Mouse (Mus musculus): ENCODE measurements around the gene Zscan22.
"Not testable (repeated sequence)": the region's sequence is repeated elsewhere in the genome, so short reads cannot be mapped to it uniquely, and the experiment has no call there.

The Zscan22 gene

GRCm38 (mm10) chr7:12897655-12898410, at the start of gene Zscan22:
TSS of gene Zscan22 (plus strand) at chr7:12897815.
- peak; percentile 92 for DNase-seq (ENCODE audit: low read depth, low spot score)

GRCm38 (mm10) chr7:12874301-12874700, 23.3 kb upstream of the Zscan22 start:
- DNase-seq (ENCODE audit: low read depth, low spot score): no peak

- DNase-seq (ENCODE audit: low read depth, low spot score): no peak
These were observed 17.6 kb upstream of the Zscan22 start for GRCm38 (mm10) chr7:12880036-12880435.

GRCm38 (mm10) chr7:12880497-12880896, 17.1 kb upstream of the Zscan22 start:
- DNase-seq (ENCODE audit: low read depth, low spot score): not testable (repeated sequence)

- DNase-seq (ENCODE audit: low read depth, low spot score): peak; percentile 89
These were observed 16.5 kb upstream of the Zscan22 start, which contains the start of gene Zfp128 for GRCm38 (mm10) chr7:12880911-12881660. TSS of gene Zfp128 (plus strand) at chr7:12881177.

GRCm38 (mm10) chr7:12886563-12887266, 10.9 kb upstream of the Zscan22 start:
- DNase-seq (ENCODE audit: low read depth, low spot score): no peak

GRCm38 (mm10) chr7:12887585-12887984, 10.0 kb upstream of the Zscan22 start:
- DNase-seq (ENCODE audit: low read depth, low spot score): no peak

GRCm38 (mm10) chr7:12890928-12891327, 6.7 kb upstream of the Zscan22 start:
- DNase-seq (ENCODE audit: low read depth, low spot score): no peak

- no peak for DNase-seq (ENCODE audit: low read depth, low spot score)
These were observed 6.3 kb upstream of the Zscan22 start for GRCm38 (mm10) chr7:12891334-12891733.

- no peak for DNase-seq (ENCODE audit: low read depth, low spot score)
These were observed 3.9 kb downstream of the Zscan22 start for GRCm38 (mm10) chr7:12901517-12901916.

GRCm38 (mm10) chr7:12903623-12904022, 6.0 kb downstream of the Zscan22 start:
- DNase-seq (ENCODE audit: low read depth, low spot score): no peak

DNA sequence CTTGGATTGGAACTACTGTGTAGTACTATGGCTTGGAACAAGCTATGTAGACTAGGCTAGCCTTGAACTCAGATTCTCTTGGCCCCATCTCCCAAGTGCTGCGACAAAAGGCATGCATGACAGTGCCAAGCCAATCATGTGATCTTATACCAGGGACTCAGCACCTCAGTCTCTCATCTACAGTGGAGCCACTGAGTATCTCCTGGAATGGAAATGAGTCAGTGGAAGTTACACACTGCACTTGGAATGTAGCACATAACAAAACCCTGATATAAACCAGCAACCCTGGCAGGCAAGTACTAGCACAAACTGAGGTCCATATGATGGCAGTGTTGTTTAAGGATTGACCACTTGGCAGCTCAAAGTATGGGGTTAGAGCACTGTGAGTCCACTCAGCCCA, 7.5 kb downstream of the Zscan22 start:
- no peak for DNase-seq (ENCODE audit: low read depth, low spot score)

DNA sequence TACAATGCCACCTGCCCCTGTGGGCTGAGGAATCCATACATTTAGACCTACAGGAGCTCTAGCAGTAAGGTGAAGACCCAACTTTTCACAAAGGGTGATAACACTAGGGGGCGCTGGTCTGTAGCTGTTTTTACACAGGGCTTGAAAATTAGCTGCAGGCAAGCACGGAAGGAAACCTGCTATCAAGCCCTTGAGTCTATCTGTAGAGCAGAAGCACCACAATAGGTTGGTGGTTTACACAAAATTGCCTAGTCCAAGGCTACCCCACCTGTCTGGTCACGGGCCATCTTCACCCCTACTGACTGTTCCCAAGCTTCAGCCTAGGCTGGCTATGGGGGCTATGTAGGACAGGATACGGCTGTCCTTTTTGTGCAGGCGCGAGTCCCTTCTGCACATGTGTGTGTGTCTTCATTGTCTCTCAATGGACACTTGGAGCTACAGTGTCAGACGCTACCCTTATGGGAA, 11.9 kb downstream of the Zscan22 start:
- no peak for DNase-seq (ENCODE audit: low read depth, low spot score)

DNA sequence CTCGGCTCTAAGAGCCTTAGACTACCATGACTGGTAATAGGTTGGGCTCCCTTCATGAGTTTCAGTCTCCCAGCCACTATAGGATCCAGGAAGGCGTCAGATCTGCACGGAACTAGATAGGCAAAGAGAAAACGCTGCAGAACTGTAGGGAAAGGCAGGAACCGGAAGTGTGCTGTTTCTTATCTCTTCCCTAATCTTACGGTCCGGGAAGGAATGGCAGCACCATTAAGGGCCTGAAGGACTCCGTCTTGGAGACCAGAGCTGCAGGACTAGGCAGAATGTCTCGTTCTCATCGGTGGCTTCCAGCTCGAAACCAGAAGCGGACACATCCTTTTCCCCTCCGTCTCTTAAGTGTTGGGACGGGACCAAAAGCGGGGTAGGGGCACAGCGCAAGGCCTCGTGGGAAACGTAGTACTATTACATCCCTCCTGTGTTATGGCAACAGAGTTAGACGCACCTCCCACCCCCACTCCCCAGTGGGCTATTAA, 12.6 kb downstream of the Zscan22 start:
- DNase-seq (ENCODE audit: low read depth, low spot score): peak; percentile 66

GRCm38 (mm10) chr7:12913556-12913955, 15.9 kb downstream of the Zscan22 start:
- no peak for DNase-seq (ENCODE audit: low read depth, low spot score)

- not testable (repeated sequence) for DNase-seq (ENCODE audit: low read depth, low spot score)
These were observed 22.9 kb downstream of the Zscan22 start for GRCm38 (mm10) chr7:12920495-12920894.

DNA sequence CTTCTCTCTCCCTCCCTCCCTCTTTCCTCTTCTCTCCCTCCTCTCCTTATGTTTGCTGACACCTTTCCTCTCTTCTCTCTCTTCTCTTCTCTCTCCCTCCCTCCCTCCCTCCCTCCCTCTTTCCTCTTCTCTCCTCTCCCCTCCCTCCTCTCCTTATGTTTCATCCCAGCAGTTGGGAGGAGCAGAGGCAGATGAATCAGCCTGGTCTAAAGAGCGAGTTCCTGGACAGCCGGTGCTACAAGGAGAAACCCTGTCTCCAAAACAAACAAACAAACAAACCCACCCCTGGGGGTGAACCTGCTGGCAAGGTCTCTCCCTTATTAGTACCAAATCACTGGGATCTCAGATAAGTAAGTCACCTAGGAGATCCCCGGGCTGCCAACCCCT, 23.7 kb downstream of the Zscan22 start:
- DNase-seq (ENCODE audit: low read depth, low spot score): no peak

GRCm38 (mm10) chr7:12921705-12922465, 24.3 kb downstream of the Zscan22 start, which contains the start of gene Rps5:
TSS of gene Rps5 (plus strand) at chr7:12922290.
- DNase-seq (ENCODE audit: low read depth, low spot score): peak; percentile 98

- DNase-seq (ENCODE audit: low read depth, low spot score): no peak
These were observed 25.1 kb downstream of the Zscan22 start for GRCm38 (mm10) chr7:12922729-12923128.

DNA sequence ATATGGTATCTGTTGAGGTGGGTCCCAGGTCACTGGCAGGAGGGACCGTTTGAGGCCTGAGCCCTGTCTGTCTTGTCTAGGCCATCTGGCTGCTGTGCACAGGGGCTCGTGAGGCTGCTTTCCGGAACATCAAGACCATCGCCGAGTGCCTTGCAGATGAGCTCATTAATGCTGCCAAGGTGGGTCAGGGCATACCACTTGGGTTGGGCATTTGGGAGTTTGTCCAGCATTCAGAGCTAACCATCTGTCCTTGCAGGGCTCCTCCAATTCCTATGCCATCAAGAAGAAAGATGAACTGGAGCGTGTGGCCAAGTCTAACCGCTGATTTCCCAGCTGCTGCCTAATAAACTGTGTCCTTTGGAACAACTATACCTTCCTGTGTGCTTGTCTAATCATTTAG, 28.7 kb downstream of the Zscan22 start:
- DNase-seq (ENCODE audit: low read depth, low spot score): no peak

DNA sequence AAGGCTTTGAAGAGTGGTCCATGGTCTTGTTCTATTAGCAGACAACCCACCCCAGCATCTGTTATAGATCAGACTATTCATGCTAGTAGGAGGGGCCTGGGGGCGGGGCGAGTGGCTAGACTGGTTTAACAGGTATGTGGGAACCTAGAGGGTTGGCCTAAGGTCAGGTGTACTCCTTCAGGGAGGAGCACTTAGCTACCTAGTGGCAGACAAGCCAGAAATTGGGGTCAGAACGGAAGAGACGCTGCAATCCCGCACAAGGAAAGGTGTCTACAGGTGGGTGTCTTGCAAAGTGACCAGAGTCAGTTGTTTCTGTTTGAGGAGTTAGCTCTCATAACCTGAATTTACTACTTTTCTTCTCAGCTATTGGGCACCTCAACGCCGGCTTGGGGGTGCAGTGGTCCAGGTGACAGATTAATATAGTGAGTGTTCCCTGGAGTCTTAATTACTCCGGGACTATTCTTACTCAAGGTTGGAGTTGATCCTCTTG, 29.6 kb downstream of the Zscan22 start, which contains the start of gene Rnf225:
TSS of gene Rnf225 (plus strand) at position 226 of the 490 bp plus-strand sequence.
- no peak for DNase-seq (ENCODE audit: low read depth, low spot score)

All from brain, embryonic 18.5 days (tissue).